Mouse (Mus musculus): ENCODE data around the gene Sema3b.

- TF ChIP-seq CTCF (IDR thresholded peaks at IDR 0.05; ENCODE audit: extremely low read depth, insufficient read length, insufficient replicate concordance, low read depth, low read length) = no peak
- TF ChIP-seq POLR2A (IDR thresholded peaks at IDR 0.05; ENCODE audit: low read depth, low read length) = no peak
These were observed 34.6 kb upstream of the Sema3b start for GRCm38 (mm10) chr9:107643544-107644214.
